Mouse (Mus musculus) forebrain, embryonic 16.5 days (tissue): Measurements from ENCODE around the gene Aox4. TPM values are rescaled to one million over a fixed set of nuclear protein-coding genes. Genes with fewer than 3 reads are reported as not detected.

Experiments used
- ATAC-seq: fragments of 200-750 bp; cut with Nextera tagmentation; 2 replicates; pipeline ENCODE4 v1.8.0; 2017; ENCODE audit warnings: mild to moderate bottlenecking, moderate library complexity
- H3K27ac ChIP-seq: fragments of 300-500 bp; sonication (generic); 2 replicates; pipeline ENCODE4 v1.5.1; 2014; ENCODE audit warnings: low read length, control low read depth
- H3K27me3 ChIP-seq: fragments of 300-500 bp; sonication (generic); replicated peaks from 2 replicates; pipeline ENCODE4 v1.6.1; 2014; ENCODE audit warnings: low read length; ENCODE audit not compliant: control insufficient read depth, insufficient read depth
- H3K36me3 ChIP-seq: fragments of 300-500 bp; sonication (generic); 2 replicates; pipeline ENCODE4 v1.6.1; 2014; ENCODE audit not compliant: control insufficient read depth, insufficient read depth
- H3K4me1 ChIP-seq: fragments of 300-500 bp; sonication (generic); replicated peaks from 2 replicates; pipeline ENCODE4 v1.6.1; 2014; ENCODE audit warnings: low read length; ENCODE audit not compliant: control insufficient read depth, insufficient read depth
- H3K4me2 ChIP-seq: fragments of 300-500 bp; sonication (generic); 2 replicates; pipeline ENCODE4 v1.6.1; 2014; ENCODE audit warnings: mild to moderate bottlenecking, low read length, control low read depth
- H3K4me3 ChIP-seq: fragments of 300-500 bp; sonication (generic); replicated peaks from 2 replicates; pipeline ENCODE4 v1.5.1; 2014; ENCODE audit warnings: mild to moderate bottlenecking, low read length, control low read depth
- H3K9ac ChIP-seq: fragments of 300-500 bp; sonication (generic); replicated peaks from 2 replicates; pipeline ENCODE4 v1.6.1; 2014; ENCODE audit warnings: low read depth, low read length, control low read depth
- H3K9me3 ChIP-seq: fragments of 300-500 bp; sonication (generic); 2 replicates; pipeline ENCODE4 v1.6.1; 2016; ENCODE audit warnings: low read length; ENCODE audit not compliant: control insufficient read depth
- WGBS: fragments of 180-500 bp; shearing (Covaris S2); extraction: QIAGEN DNeasy Blood & Tissue Kit; methylation state at CpG from one replicate; pipeline ENCODE4 v1.1.7; 2014; 5-methylcytosine and 5-hydroxymethylcytosine counted together
- polyA plus RNA-seq: library from polyadenylated mRNA; unstranded; fragments of >200 nt; fragmentation: Nextera tagmentation; extraction: Ambion mirVana; gene quantifications from 2 replicates; pipeline ENCODE4 v1.2.1, GENCODE M21; 2015

Aox4 gene
- polyA plus RNA-seq, 1 experiment from 2014 or later, result 2.1 TPM

DNA sequence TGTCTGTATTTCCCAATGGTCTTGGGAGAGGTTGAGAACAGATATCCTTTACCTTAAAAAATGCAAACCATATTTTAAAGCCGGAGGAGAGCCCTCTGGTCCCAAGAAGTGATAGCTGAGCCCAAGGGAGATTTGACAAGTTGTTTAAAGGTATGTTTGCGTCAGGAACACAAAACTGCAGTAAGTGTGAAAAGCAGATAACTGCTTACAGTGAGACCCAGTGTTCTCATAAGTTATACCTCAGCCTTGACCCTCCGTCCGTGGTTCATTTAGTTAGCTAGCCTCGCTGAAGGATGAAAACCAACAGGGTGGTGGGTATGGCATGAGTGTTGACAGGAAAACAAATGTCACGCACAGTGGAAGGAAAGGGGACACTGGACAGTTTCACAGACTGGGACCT, 92.8 kb downstream of the Aox4 start:
- no peak overlapping the region for H3K4me3 ChIP-seq
- ATAC-seq, result no peak
- no peaks in the 10 kb centered on the region for H3K36me3 ChIP-seq
- H3K4me2 ChIP-seq, result no peak overlapping the region
- H3K9ac ChIP-seq, result no peak overlapping the region
- 96% methylated on average over 6 of the region's 6 CpGs for WGBS
- H3K4me1 ChIP-seq, result 0 out of 2 replicates have a peak, but pooled peaks cover 3% of the 10 kb centered on the region
- H3K27me3 ChIP-seq, result no peaks in the 10 kb centered on the region
- H3K9me3 ChIP-seq, result no peaks in the 10 kb centered on the region
- no peak overlapping the region for H3K27ac ChIP-seq

DNA sequence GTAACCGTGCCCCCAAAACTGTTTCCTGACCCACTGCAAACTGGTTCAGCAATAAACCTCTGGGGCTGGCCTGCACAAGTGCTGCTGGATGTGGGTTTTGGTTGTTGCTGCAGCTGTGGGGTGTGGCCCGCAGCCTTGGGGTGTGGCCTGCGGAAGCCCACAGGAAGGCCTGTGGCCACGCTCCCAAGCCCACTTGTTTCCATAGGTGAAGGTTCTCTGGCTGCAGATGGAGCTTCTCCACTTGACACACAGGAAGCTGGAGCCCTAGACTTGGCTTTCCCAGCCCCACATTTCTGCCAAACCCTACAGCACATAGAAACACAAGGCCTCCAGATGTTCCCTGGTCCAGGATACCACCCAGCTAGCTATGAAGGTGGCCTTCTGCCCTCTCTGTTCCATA, 93.5 kb downstream of the Aox4 start:
- H3K4me3 ChIP-seq, result no peak overlapping the region
- no peak overlapping the region for H3K4me2 ChIP-seq
- 92% methylated on average over 4 of the region's 4 CpGs for WGBS
- no peaks in the 10 kb centered on the region for H3K27me3 ChIP-seq
- no peaks in the 10 kb centered on the region for H3K9me3 ChIP-seq
- H3K9ac ChIP-seq, result no peak overlapping the region
- 0 out of 2 replicates have a peak, but pooled peaks cover 3% of the 10 kb centered on the region for H3K4me1 ChIP-seq
- ATAC-seq, result no peak
- no peak overlapping the region for H3K27ac ChIP-seq
- H3K36me3 ChIP-seq, result no peaks in the 10 kb centered on the region

DNA sequence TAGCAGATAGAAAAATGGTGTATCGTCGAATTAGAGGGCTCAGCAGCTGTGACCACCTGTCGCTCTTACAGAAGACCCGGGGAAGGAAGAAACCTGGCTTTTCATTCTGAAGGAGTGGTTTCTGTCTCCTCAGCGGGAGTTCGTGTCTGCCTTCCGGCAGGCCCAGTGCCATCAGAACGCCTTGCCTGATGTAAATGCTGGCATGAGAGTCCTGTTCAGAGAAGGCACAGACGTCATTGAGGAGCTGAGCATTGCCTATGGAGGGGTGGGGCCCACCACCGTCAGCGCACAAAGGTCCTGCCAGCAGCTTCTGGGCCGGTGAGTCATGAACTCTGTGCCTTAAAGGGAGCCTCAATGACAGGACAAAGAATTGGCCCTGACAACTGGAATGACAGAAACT, 94.1 kb downstream of the Aox4 start:
- Histone ChIP-seq H3K9me3 (no peaks in the 10 kb centered on the region), H3K4me2 (no peak overlapping the region), H3K4me3 (no peak overlapping the region), H3K27me3 (no peaks in the 10 kb centered on the region), H3K9ac (no peak overlapping the region), H3K27ac (no peak overlapping the region), H3K4me1 (0 out of 2 replicates have a peak, but pooled peaks cover 3% of the 10 kb centered on the region), H3K36me3 (no peaks in the 10 kb centered on the region)
- 46% methylated on average over 12 of the region's 12 CpGs for WGBS
- ATAC-seq, result no peak

DNA sequence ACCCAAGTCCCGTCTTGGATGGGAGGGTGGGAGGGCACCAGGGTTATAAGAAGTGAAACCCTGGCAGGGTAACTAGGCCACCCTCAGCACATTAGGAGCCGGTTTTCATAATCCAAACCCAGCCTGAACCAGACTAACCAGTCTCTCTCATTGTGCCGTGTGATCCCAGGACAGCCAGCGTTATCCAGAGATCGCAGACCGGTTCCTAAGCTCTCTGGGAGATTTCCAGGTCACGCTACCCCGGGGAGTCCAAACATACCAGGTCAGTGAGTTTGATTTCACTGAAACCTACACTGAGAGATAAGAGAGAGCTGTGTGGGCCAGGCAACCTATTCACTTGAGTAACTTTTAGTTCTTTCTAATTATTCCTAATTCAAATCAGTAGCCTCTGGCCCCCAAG, 97.0 kb downstream of the Aox4 start:
- Histone ChIP-seq H3K27ac (no peak overlapping the region), H3K9ac (no peak overlapping the region), H3K9me3 (no peaks in the 10 kb centered on the region), H3K36me3 (no peaks in the 10 kb centered on the region), H3K4me2 (no peak overlapping the region), H3K4me3 (no peak overlapping the region), H3K4me1 (0 out of 2 replicates have a peak, but pooled peaks cover 3% of the 10 kb centered on the region), H3K27me3 (no peaks in the 10 kb centered on the region)
- no peak for ATAC-seq
- 90% methylated on average over 8 of the region's 8 CpGs for WGBS

- no peaks in the 10 kb centered on the region for H3K36me3 ChIP-seq
- H3K27ac ChIP-seq, result no peak overlapping the region
- H3K4me3 ChIP-seq, result no peak overlapping the region
- H3K4me1 ChIP-seq, result 0 out of 2 replicates have a peak, but pooled peaks cover 5% of the 10 kb centered on the region
- H3K4me2 ChIP-seq, result no peak overlapping the region
- no peak overlapping the region for H3K9ac ChIP-seq
- no peak for ATAC-seq
- WGBS, result 89% methylated on average over 8 of the region's 8 CpGs
- no peaks in the 10 kb centered on the region for H3K9me3 ChIP-seq
- no peaks in the 10 kb centered on the region for H3K27me3 ChIP-seq
Measured at GRCm38 (mm10) chr1:58308594-58308993, 98.4 kb downstream of the Aox4 start.

DNA sequence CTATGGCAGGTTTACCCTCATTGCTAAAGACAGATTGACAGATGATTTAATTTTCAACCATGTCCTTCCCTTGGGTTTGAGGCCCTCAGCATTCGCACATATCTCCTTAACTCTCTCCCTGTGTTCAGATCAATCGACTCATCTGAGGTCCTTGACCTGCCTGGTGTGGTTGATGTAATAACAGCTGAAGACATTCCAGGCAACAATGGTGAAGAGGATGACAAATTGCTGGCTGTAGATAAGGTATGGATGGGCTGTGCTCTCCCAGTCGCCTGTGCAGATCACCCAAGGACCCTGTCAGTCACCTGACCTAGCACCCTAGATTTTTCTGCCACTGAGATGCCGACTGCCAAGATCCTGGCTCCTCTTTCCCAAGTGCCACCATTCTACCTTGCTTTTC, 99.7 kb downstream of the Aox4 start:
- no peak overlapping the region for H3K4me2 ChIP-seq
- 83% methylated on average over 4 of the region's 4 CpGs for whole genome bisulfite sequencing
- ATAC-seq, result no peak
- no peak overlapping the region for H3K9ac ChIP-seq
- H3K27me3 ChIP-seq, result no peaks in the 10 kb centered on the region
- H3K9me3 ChIP-seq, result no peaks in the 10 kb centered on the region
- H3K36me3 ChIP-seq, result no peaks in the 10 kb centered on the region
- H3K27ac ChIP-seq, result no peak overlapping the region
- no peak overlapping the region for H3K4me3 ChIP-seq
- 0 out of 2 replicates have a peak, but pooled peaks cover 4% of the 10 kb centered on the region for H3K4me1 ChIP-seq

DNA sequence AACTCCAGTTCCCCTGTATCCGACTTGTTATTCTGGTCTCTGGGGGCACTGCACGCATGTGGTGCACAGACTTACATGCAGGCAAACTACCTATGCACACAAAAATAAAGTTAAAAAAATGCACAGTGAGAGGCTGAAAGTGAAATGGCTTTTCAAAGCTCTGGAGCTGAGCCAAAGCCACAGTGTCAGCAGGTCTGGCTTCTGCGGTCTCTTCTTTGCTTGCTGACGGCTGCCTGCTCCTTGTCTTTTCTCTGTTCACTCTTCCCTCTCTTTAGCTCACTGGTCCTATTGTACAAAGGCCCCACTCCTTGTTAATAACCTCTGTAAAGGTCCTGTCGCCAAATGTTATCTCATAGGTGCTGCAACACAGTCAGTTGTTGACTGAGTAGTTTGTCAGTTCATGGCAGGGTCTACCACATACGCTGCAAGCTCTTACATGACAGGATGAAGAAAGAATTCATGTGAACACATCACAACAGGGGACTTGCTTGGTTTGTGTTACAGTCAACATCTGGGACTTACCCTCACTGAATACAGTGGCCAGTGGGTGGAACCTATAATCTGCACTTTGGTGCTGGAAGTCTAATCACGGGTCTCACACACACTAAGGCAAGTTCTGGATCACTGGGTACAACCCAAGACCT, 101.1 kb downstream of the Aox4 start:
- WGBS, result 70% methylated on average over 7 of the region's 7 CpGs
- no peak overlapping the region for H3K4me2 ChIP-seq
- H3K27ac ChIP-seq, result no peak overlapping the region
- H3K9me3 ChIP-seq, result no peaks in the 10 kb centered on the region
- 0 out of 2 replicates have a peak, but pooled peaks cover 4% of the 10 kb centered on the region for H3K4me1 ChIP-seq
- H3K36me3 ChIP-seq, result no peaks in the 10 kb centered on the region
- H3K4me3 ChIP-seq, result no peak overlapping the region
- H3K27me3 ChIP-seq, result no peaks in the 10 kb centered on the region
- H3K9ac ChIP-seq, result no peak overlapping the region
- ATAC-seq, result no peak

DNA sequence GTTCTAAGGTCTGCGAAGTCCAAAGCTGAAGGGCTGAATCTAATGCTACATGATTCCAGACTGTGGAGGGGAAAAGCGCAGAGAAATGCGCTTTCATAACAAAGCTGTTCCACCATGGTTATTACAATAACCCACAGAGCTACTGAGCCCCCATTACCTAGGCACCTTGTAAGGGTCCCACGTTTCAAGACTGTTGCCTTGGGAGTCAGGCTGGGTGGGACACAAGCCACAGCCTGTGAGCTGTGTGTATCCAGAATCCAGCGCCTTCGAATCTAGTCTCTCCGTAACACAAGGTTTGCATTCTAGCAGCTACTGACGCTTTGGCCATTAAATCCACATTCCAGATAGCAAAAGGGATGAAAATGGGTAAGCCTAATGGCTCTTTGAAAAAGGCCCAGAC, 103.0 kb downstream of the Aox4 start:
- Histone ChIP-seq H3K36me3 (no peaks in the 10 kb centered on the region), H3K4me1 (0 out of 2 replicates have a peak, but pooled peaks cover 4% of the 10 kb centered on the region), H3K27ac (peak overlapping the region; percentile 23; the same call in 1 of the 2 replicates), H3K27me3 (no peaks in the 10 kb centered on the region), H3K9ac (no peak overlapping the region), H3K4me3 (no peak overlapping the region), H3K9me3 (no peaks in the 10 kb centered on the region), H3K4me2 (no peak overlapping the region)
- no peak for ATAC-seq
- 85% methylated on average over 8 of the region's 8 CpGs for WGBS

DNA sequence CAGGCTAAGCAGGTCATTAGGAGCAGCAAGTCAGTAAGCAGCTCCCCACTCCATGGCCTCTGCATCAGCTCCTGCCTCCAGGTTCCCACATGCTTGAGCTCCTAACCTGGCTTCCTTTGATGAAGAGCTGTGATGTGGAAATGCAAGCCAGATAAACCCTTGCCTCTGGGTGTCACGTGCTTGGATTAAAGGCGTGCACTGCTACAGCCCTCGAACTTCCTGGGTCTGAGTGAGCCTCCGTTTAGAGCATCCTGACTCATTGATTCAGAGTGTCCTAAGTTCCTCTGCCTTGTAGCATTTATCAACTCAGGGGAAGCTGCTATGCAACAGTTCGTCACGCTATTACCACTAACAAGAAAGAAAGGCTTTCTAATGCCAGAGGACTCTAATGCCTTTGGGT, 105.3 kb downstream of the Aox4 start:
- Histone ChIP-seq H3K9ac (no peak overlapping the region), H3K36me3 (no peaks in the 10 kb centered on the region), H3K27ac (no peak overlapping the region), H3K4me2 (no peak overlapping the region), H3K27me3 (no peaks in the 10 kb centered on the region), H3K4me1 (0 out of 2 replicates have a peak, but pooled peaks cover 4% of the 10 kb centered on the region), H3K9me3 (no peaks in the 10 kb centered on the region), H3K4me3 (no peak overlapping the region)
- ATAC-seq, result no peak
- WGBS, result 73% methylated on average over 6 of the region's 6 CpGs
